Mouse (Mus musculus): ENCODE measurements around the gene Tbc1d12. TPM values are rescaled to one million over a fixed set of nuclear protein-coding genes. Genes with fewer than 3 reads are reported as not detected.

Tbc1d12 gene
- total and polyA plus RNA-seq, 3 experiments: 2.5 to 2.9 TPM; not detected in 1

GRCm38 (mm10) chr19:38901146-38902135 lies 65.1 kb downstream of the Tbc1d12 start:
- TF ChIP-seq CTCF (IDR thresholded peaks at IDR 0.05 in 2 of 3, conservative IDR thresholded peaks at IDR 0.05 in 1 of 3; ENCODE audit: control insufficient read depth in 1 of 3, insufficient read depth in 1 of 3, low read depth in 2 of 3, low read length in 3 of 3, poor library complexity in 1 of 3, severe bottlenecking in 1 of 3) (peak in 1 of 3 experiments; percentile 12; a peak in 1 of 6 replicates), KAT2A (conservative IDR thresholded peaks at IDR 0.05; ENCODE audit: low read depth, low read length) (no peak)
- Histone ChIP-seq H3K9me3 (replicated peaks; ENCODE audit: insufficient read depth, low read length) (no peaks in the 10 kb centered on the region), H3K79me2 (ENCODE audit: control insufficient read depth, insufficient read depth, low read length, poor library complexity) (no peaks in the 10 kb centered on the region), H3K4me1 (ENCODE audit: control insufficient read depth in 1 of 2, insufficient read depth in 2 of 2, low read length in 2 of 2) (no peaks in the 10 kb centered on the region), H3K27me3 (ENCODE audit: control insufficient read depth in 1 of 2, insufficient read depth in 2 of 2, low read length in 2 of 2) (no peaks in the 10 kb centered on the region), H3K36me3 (ENCODE audit: control insufficient read depth in 1 of 2, insufficient read depth in 2 of 2, low read length in 2 of 2) (no peaks in the 10 kb centered on the region; a peak in 2 of 4 replicates), H3K4me3 (ENCODE audit: control insufficient read depth in 1 of 2, insufficient read depth in 1 of 2, low read depth in 2 of 2, low read length in 2 of 2) (no peak overlapping the region), H3K9ac (ENCODE audit: control insufficient read depth, low read depth, low read length, poor library complexity, severe bottlenecking) (no peak overlapping the region), H3K27ac (ENCODE audit: control insufficient read depth, low read depth, low read length) (no peak overlapping the region)
- DNase-seq (ENCODE audit: low read depth, low spot score): no peak

- H3K9ac ChIP-seq (ENCODE audit: control insufficient read depth, low read depth, low read length, poor library complexity, severe bottlenecking): no peak overlapping the region
- H3K9me3 ChIP-seq (replicated peaks; ENCODE audit: insufficient read depth, low read length): no peaks in the 10 kb centered on the region
- H3K79me2 ChIP-seq (ENCODE audit: control insufficient read depth, insufficient read depth, low read length, poor library complexity): no peaks in the 10 kb centered on the region
- H3K27ac ChIP-seq (ENCODE audit: control insufficient read depth, low read depth, low read length): no peak overlapping the region
- TF ChIP-seq TAL1 (IDR thresholded peaks at IDR 0.05; ENCODE audit: low read length): no peak
- no peak for TF ChIP-seq CTCF (IDR thresholded peaks at IDR 0.05 in 2 of 3, conservative IDR thresholded peaks at IDR 0.05 in 1 of 3; ENCODE audit: control insufficient read depth in 1 of 3, insufficient read depth in 1 of 3, low read depth in 2 of 3, low read length in 3 of 3, poor library complexity in 1 of 3, severe bottlenecking in 1 of 3)
- no peak for TF ChIP-seq USF2 (IDR thresholded peaks at IDR 0.05; ENCODE audit: borderline replicate concordance in 1 of 2, insufficient read depth in 1 of 2, low read depth in 1 of 2, low read length in 2 of 2)
- no peak for TF ChIP-seq EP300 (IDR thresholded peaks at IDR 0.05; ENCODE audit: low read depth in 1 of 2, low read length in 2 of 2)
- TF ChIP-seq GABPA (IDR thresholded peaks at IDR 0.05; ENCODE audit: low read depth, low read length): no peak
- no peak for TF ChIP-seq MYC (IDR thresholded peaks at IDR 0.05; ENCODE audit: low read depth, low read length)
- no peak for TF ChIP-seq E2F4 (IDR thresholded peaks at IDR 0.05; ENCODE audit: borderline replicate concordance, low read depth, low read length)
- TF ChIP-seq NRF1 (IDR thresholded peaks at IDR 0.05; ENCODE audit: insufficient read depth, low read depth, low read length, poor library complexity, severe bottlenecking): no peak
- TF ChIP-seq ELF1 (IDR thresholded peaks at IDR 0.05; ENCODE audit: low read depth, low read length): no peak
- no peak for TF ChIP-seq TBP (IDR thresholded peaks at IDR 0.05; ENCODE audit: low read depth, low read length)
- no peak for TF ChIP-seq CHD2 (IDR thresholded peaks at IDR 0.05; ENCODE audit: low read length)
- TF ChIP-seq SIN3A (IDR thresholded peaks at IDR 0.05; ENCODE audit: low read length): no peak
- no peak for TF ChIP-seq BHLHE40 (IDR thresholded peaks at IDR 0.05; ENCODE audit: borderline replicate concordance, low read depth, low read length)
- TF ChIP-seq ZKSCAN1 (IDR thresholded peaks at IDR 0.05; ENCODE audit: low read depth, low read length): no peak
- no peak for TF ChIP-seq MYB (IDR thresholded peaks at IDR 0.05; ENCODE audit: low read depth, low read length)
- no peak for TF ChIP-seq ZNF384 (IDR thresholded peaks at IDR 0.05; ENCODE audit: low read depth, low read length)
- TF ChIP-seq RCOR1 (IDR thresholded peaks at IDR 0.05; ENCODE audit: low read depth, low read length): no peak
- TF ChIP-seq POLR2AphosphoS5 (IDR thresholded peaks at IDR 0.05; ENCODE audit: borderline replicate concordance, low read depth, low read length): no peak
- TF ChIP-seq USF1 (IDR thresholded peaks at IDR 0.05; ENCODE audit: low read depth, low read length): no peak
- no peak for TF ChIP-seq GATA1 (IDR thresholded peaks at IDR 0.05; ENCODE audit: low read depth, low read length)
- no peaks in the 10 kb centered on the region for H3K4me1 ChIP-seq (ENCODE audit: control insufficient read depth in 1 of 2, insufficient read depth in 2 of 2, low read length in 2 of 2)
- no peaks in the 10 kb centered on the region for H3K27me3 ChIP-seq (ENCODE audit: control insufficient read depth in 1 of 2, insufficient read depth in 2 of 2, low read length in 2 of 2)
- H3K4me3 ChIP-seq (ENCODE audit: control insufficient read depth in 1 of 2, insufficient read depth in 1 of 2, low read depth in 2 of 2, low read length in 2 of 2): no peak overlapping the region
- H3K36me3 ChIP-seq (ENCODE audit: control insufficient read depth in 1 of 2, insufficient read depth in 2 of 2, low read length in 2 of 2): no peaks in the 10 kb centered on the region; a peak in 2 of 4 replicates
- DNase-seq (ENCODE audit: low read depth, low spot score): no peak
Observed at GRCm38 (mm10) chr19:38902501-38902900, 66.1 kb downstream of the Tbc1d12 start.

Data from MEL (cell line).